8 mouse cellular contexts compared by ENCODE assay signal in the genomic region with DNA sequence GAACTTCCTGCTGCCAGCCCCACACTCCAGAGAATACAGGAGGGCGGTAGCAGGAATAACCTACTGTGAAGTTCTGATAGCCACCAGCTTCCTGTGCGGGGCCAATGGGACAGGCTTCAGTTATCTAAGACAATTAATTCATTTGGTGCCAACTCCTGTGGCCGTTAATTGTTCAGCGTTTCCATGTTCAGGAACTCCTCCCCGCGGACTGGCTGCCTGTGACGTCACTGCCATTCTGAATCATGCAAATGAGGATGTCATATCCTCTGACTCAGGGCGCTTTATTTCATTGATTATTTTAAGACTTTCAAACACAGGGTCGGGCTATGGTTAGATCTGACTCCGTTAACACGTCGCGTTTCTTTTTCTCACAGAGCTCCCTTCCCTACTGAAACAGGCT.
A peak's percentile ranks its signal among the peaks of the same experiment; 100 is the strongest.
DNase-seq lines count a peak whose midpoint lies in the region; ATAC-seq and TF ChIP-seq lines count a peak whose summit lies in the region.

No protein-coding gene starts in this region.

- ATAC-seq in embryonic facial prominence, embryonic 14.5 days (ENCODE audit: low read depth) = no peak
- ATAC-seq in kidney, embryonic 15.5 days (replicated peaks; ENCODE audit: low FRiP score) = peak; percentile 46; the same call in 1 of the 2 replicates
- peak; percentile 89 for ATAC-seq in lung, postnatal 0 days
- peak; percentile 62; the same call in 1 of the 2 replicates for ATAC-seq in stomach, embryonic 14.5 days (ENCODE audit: insufficient number of reproducible peaks, insufficient read depth, low FRiP score, low read depth)

- no peaks in the 10 kb centered on the region for H3K9me3 ChIP-seq in embryonic facial prominence, embryonic 14.5 days (ENCODE audit: control insufficient read depth, low read length)
- H3K9me3 ChIP-seq in embryonic facial prominence, embryonic 10.5 days = no peaks in the 10 kb centered on the region
- no peaks in the 10 kb centered on the region for H3K9me3 ChIP-seq in kidney, embryonic 15.5 days (replicated peaks)
- no peaks in the 10 kb centered on the region for H3K9me3 ChIP-seq in lung, postnatal 0 days (ENCODE audit: low read length)
- no peaks in the 10 kb centered on the region for H3K9me3 ChIP-seq in stomach, embryonic 14.5 days (ENCODE audit: control insufficient read depth, low read depth, low read length)

- 0 out of 2 replicates have a peak, but pooled peaks cover 8% of the 10 kb centered on the region for H3K4me1 ChIP-seq in embryonic facial prominence, embryonic 14.5 days (ENCODE audit: control insufficient read depth, insufficient read depth, low read length)
- no peaks in the 10 kb centered on the region for H3K4me1 ChIP-seq in embryonic facial prominence, embryonic 10.5 days
- H3K4me1 ChIP-seq in kidney, embryonic 15.5 days = no peaks in the 10 kb centered on the region
- no peaks in the 10 kb centered on the region for H3K4me1 ChIP-seq in lung, postnatal 0 days (ENCODE audit: insufficient read depth, low read depth, low read length)
- no peaks in the 10 kb centered on the region for H3K4me1 ChIP-seq in stomach, embryonic 14.5 days (ENCODE audit: control insufficient read depth, insufficient read depth, low read length)

- peak overlapping the region; percentile 48; the same call in 1 of the 2 replicates for H3K27ac ChIP-seq in embryonic facial prominence, embryonic 14.5 days (replicated peaks; ENCODE audit: low read depth, low read length)
- no peak overlapping the region for H3K27ac ChIP-seq in embryonic facial prominence, embryonic 10.5 days (replicated peaks)
- H3K27ac ChIP-seq in kidney, embryonic 15.5 days = no peak overlapping the region
- peak overlapping the region; percentile 63 for H3K27ac ChIP-seq in lung, postnatal 0 days (ENCODE audit: low read length)
- H3K27ac ChIP-seq in stomach, embryonic 14.5 days (ENCODE audit: low read length) = no peak overlapping the region

- peak; percentile 52 for DNase-seq in embryonic facial prominence, embryonic 14.5 days (ENCODE audit: low spot score)
- DNase-seq in embryonic facial prominence, embryonic 10.5 days (ENCODE audit: low spot score) = no peak
- peak; percentile 2 to 21 for DNase-seq in adrenal gland, postnatal 36 days
- peak; percentile 83 for DNase-seq in heart, adult 8-10 months (ENCODE audit: low spot score)
- DNase-seq in lung, postnatal 0 days (ENCODE audit: low spot score) = peak; percentile 82
- DNase-seq in embryo, embryonic 10 days (ENCODE audit: low spot score) = no peak

- H3K4me3 ChIP-seq in embryonic facial prominence, embryonic 14.5 days (ENCODE audit: low read depth, low read length) = no peak overlapping the region
- no peak overlapping the region for H3K4me3 ChIP-seq in embryonic facial prominence, embryonic 10.5 days
- no peak overlapping the region for H3K4me3 ChIP-seq in kidney, embryonic 15.5 days (replicated peaks)
- no peak overlapping the region for H3K4me3 ChIP-seq in lung, postnatal 0 days (ENCODE audit: low read depth, low read length)
- no peak overlapping the region for H3K4me3 ChIP-seq in stomach, embryonic 14.5 days (ENCODE audit: low read depth, low read length)

- no peaks in the 10 kb centered on the region for H3K27me3 ChIP-seq in embryonic facial prominence, embryonic 14.5 days (replicated peaks; ENCODE audit: control insufficient read depth, insufficient read depth, low read length)
- no peaks in the 10 kb centered on the region for H3K27me3 ChIP-seq in embryonic facial prominence, embryonic 10.5 days (replicated peaks; ENCODE audit: low read depth, poor library complexity, severe bottlenecking)
- no peaks in the 10 kb centered on the region for H3K27me3 ChIP-seq in kidney, embryonic 15.5 days
- H3K27me3 ChIP-seq in lung, postnatal 0 days (replicated peaks; ENCODE audit: insufficient read depth, low read length) = no peaks in the 10 kb centered on the region
- H3K27me3 ChIP-seq in stomach, embryonic 14.5 days (ENCODE audit: control insufficient read depth, insufficient read depth, low read length) = no peaks in the 10 kb centered on the region

- no peak for TF ChIP-seq CTCF in lung, postnatal 0 days (IDR thresholded peaks at IDR 0.05)

- no peaks in the 10 kb centered on the region for H3K36me3 ChIP-seq in embryonic facial prominence, embryonic 14.5 days (ENCODE audit: control insufficient read depth, insufficient read depth, low read length)
- H3K36me3 ChIP-seq in embryonic facial prominence, embryonic 10.5 days (replicated peaks) = no peaks in the 10 kb centered on the region
- no peaks in the 10 kb centered on the region for H3K36me3 ChIP-seq in kidney, embryonic 15.5 days
- no peaks in the 10 kb centered on the region for H3K36me3 ChIP-seq in lung, postnatal 0 days (ENCODE audit: insufficient read depth, low read length)
- H3K36me3 ChIP-seq in stomach, embryonic 14.5 days (ENCODE audit: control insufficient read depth, insufficient read depth, low read length) = no peaks in the 10 kb centered on the region

- WGBS in embryonic facial prominence, embryonic 14.5 days = 71% methylated on average over 13 of the region's 13 CpGs
- WGBS in embryonic facial prominence, embryonic 10.5 days = 79% methylated on average over 13 of the region's 13 CpGs
- WGBS in kidney, embryonic 15.5 days = 75% methylated on average over 13 of the region's 13 CpGs
- 48% methylated on average over 13 of the region's 13 CpGs for WGBS in lung, postnatal 0 days
- 72% methylated on average over 13 of the region's 13 CpGs for WGBS in stomach, embryonic 14.5 days

- 0 out of 2 replicates have a peak overlapping the region, but pooled peaks have one; percentile 3 for H3K4me2 ChIP-seq in embryonic facial prominence, embryonic 14.5 days (ENCODE audit: low read depth, low read length)
- H3K4me2 ChIP-seq in kidney, embryonic 15.5 days = no peak overlapping the region
- H3K4me2 ChIP-seq in lung, postnatal 0 days (replicated peaks; ENCODE audit: low read depth, low read length) = peak overlapping the region; percentile 14; the same call in 1 of the 2 replicates
- no peak overlapping the region for H3K4me2 ChIP-seq in stomach, embryonic 14.5 days (replicated peaks; ENCODE audit: low read depth, low read length)

- H3K9ac ChIP-seq in embryonic facial prominence, embryonic 14.5 days (ENCODE audit: low read depth, low read length) = 0 out of 2 replicates have a peak overlapping the region, but pooled peaks have one; percentile 25
- H3K9ac ChIP-seq in kidney, embryonic 15.5 days = no peak overlapping the region
- no peak overlapping the region for H3K9ac ChIP-seq in lung, postnatal 0 days (replicated peaks; ENCODE audit: low read depth)
- no peak overlapping the region for H3K9ac ChIP-seq in stomach, embryonic 14.5 days (replicated peaks; ENCODE audit: low read depth, low read length)

- peak; percentile 97 for TF ChIP-seq EP300 in lung, postnatal 0 days (IDR thresholded peaks at IDR 0.05)

Comparison
In these comparisons a context has a peak if more than half of its experiments do, and no peak if none do; other contexts are left out.
1. DNase-seq: peak in embryonic facial prominence, embryonic 14.5 days (single experiment), adrenal gland, postnatal 36 days (2 of 2), heart, adult 8-10 months (single experiment) and lung, postnatal 0 days (single experiment); none in embryonic facial prominence, embryonic 10.5 days (single experiment) and embryo, embryonic 10 days (single experiment).
2. H3K27ac ChIP-seq: peak in embryonic facial prominence, embryonic 14.5 days (single experiment) and lung, postnatal 0 days (single experiment); none in embryonic facial prominence, embryonic 10.5 days (single experiment), kidney, embryonic 15.5 days (single experiment) and stomach, embryonic 14.5 days (single experiment).
3. H3K4me2 ChIP-seq: peak in embryonic facial prominence, embryonic 14.5 days (single experiment) and lung, postnatal 0 days (single experiment); none in kidney, embryonic 15.5 days (single experiment) and stomach, embryonic 14.5 days (single experiment).